Mouse (Mus musculus) thymus, adult 2 months (tissue): Measurements from ENCODE around the gene Ankdd1a. TPM values are rescaled to one million over a fixed set of nuclear protein-coding genes. Genes with fewer than 3 reads are reported as not detected.
A peak's percentile ranks its signal among the peaks of the same experiment; 100 is the strongest.

Experiments used
- DNase-seq: peaks from one replicate; pipeline ENCODE4 v3.0.0; 2021
- H3K27ac ChIP-seq: fragments of 200-500 bp; 2 replicates; pipeline ENCODE4 v1.5.1; 2012; ENCODE audit warnings: low read length, control low read depth; ENCODE audit not compliant: control insufficient read depth, insufficient read depth
- H3K27me3 ChIP-seq: fragments of 200-500 bp; 2 replicates; pipeline ENCODE4 v1.6.1; 2012; ENCODE audit warnings: mild to moderate bottlenecking, low read length, moderate library complexity, mixed read lengths; ENCODE audit not compliant: control insufficient read depth, insufficient read depth
- H3K36me3 ChIP-seq: fragments of 200-500 bp; 2 replicates; pipeline ENCODE4 v1.6.1; 2012; ENCODE audit warnings: mild to moderate bottlenecking, low read length, moderate library complexity; ENCODE audit not compliant: control insufficient read depth, insufficient read depth
- H3K4me1 ChIP-seq: fragments of 200-500 bp; replicated peaks from 2 replicates; pipeline ENCODE4 v1.6.1; 2012; ENCODE audit warnings: low read length; ENCODE audit not compliant: control insufficient read depth, insufficient read depth
- H3K4me3 ChIP-seq: fragments of 200-500 bp; 2 replicates; pipeline ENCODE4 v1.5.1; 2012; ENCODE audit warnings: mild to moderate bottlenecking, low read length, control low read depth, moderate library complexity; ENCODE audit not compliant: control insufficient read depth, insufficient read depth
- CTCF ChIP-seq: fragments of 200-500 bp; IDR thresholded peaks from 2 replicates; pipeline ENCODE4 v1.5.1; 2012; ENCODE audit warnings: mild to moderate bottlenecking, control low read depth, low read length, moderate library complexity, borderline replicate concordance; ENCODE audit not compliant: control insufficient read depth, poor library complexity, insufficient read depth; ENCODE audit errors: extremely low read depth
- POLR2A ChIP-seq: fragments of 200-500 bp; IDR thresholded peaks from 2 replicates; pipeline ENCODE4 v1.6.1; 2012; ENCODE audit warnings: mild to moderate bottlenecking, low read length, control low read depth, moderate library complexity; ENCODE audit not compliant: control insufficient read depth, poor library complexity, insufficient read depth; ENCODE audit errors: extremely low read depth
- WGBS: fragments of 180-500 bp; shearing (Covaris S2); methylation state at CpG from one replicate; pipeline ENCODE4 v1.1.7; 2018; 5-methylcytosine and 5-hydroxymethylcytosine counted together
- polyA plus RNA-seq: library from polyadenylated mRNA; depleted of rRNA; stranded (reverse); fragments of >200 nt; gene quantifications from 2 replicates; pipeline ENCODE4 v1.2.3, GENCODE M21; 2012

Gene Ankdd1a
- polyA plus RNA-seq, 1 experiment, result 0.15 TPM

- peaks cover 37% of the 10 kb centered on the region for H3K4me1 ChIP-seq
- H3K27ac ChIP-seq, result peak overlapping the region; percentile 53
- no peak overlapping the region for H3K4me3 ChIP-seq
- TF ChIP-seq CTCF (no peak), POLR2A (no peak)
- H3K36me3 ChIP-seq, result peaks cover 17% of the 10 kb centered on the region
- H3K27me3 ChIP-seq, result no peaks in the 10 kb centered on the region
- 12% methylated on average over 5 of the region's 5 CpGs for WGBS
- peak; percentile 43 for DNase-seq
Measured at GRCm38 (mm10) chr9:65552141-65552540, 32.1 kb upstream of the Ankdd1a start.

- 1% methylated on average over 5 of the region's 5 CpGs for WGBS
- peaks cover 6% of the 10 kb centered on the region for H3K36me3 ChIP-seq
- TF ChIP-seq CTCF (0 out of 2 replicates have a peak, but pooled peaks have one; percentile 28), POLR2A (no peak; the same call in 1 of the 2 replicates)
- H3K27ac ChIP-seq, result peak overlapping the region; percentile 57
- DNase-seq, result peak; percentile 82
- no peaks in the 10 kb centered on the region for H3K27me3 ChIP-seq
- H3K4me1 ChIP-seq, result peaks cover 42% of the 10 kb centered on the region
- no peak overlapping the region for H3K4me3 ChIP-seq
Measured at GRCm38 (mm10) chr9:65551035-65551434, 31.0 kb upstream of the Ankdd1a start.

GRCm38 (mm10) chr9:65550079-65550831 lies 30.3 kb upstream of the Ankdd1a start:
- no peak for DNase-seq
- Histone ChIP-seq H3K4me1 (peaks cover 48% of the 10 kb centered on the region), H3K27me3 (no peaks in the 10 kb centered on the region), H3K27ac (peak overlapping the region; percentile 57), H3K36me3 (no peaks in the 10 kb centered on the region), H3K4me3 (no peak overlapping the region)
- WGBS, result 15% methylated on average over 7 of the region's 7 CpGs
- TF ChIP-seq POLR2A (no peak), CTCF (no peak)

- Histone ChIP-seq H3K4me1 (peaks cover 48% of the 10 kb centered on the region), H3K36me3 (no peaks in the 10 kb centered on the region)
- WGBS, result 11% methylated on average over 5 of the region's 5 CpGs
Measured at GRCm38 (mm10) chr9:65549643-65550042, 29.6 kb upstream of the Ankdd1a start.

GRCm38 (mm10) chr9:65549139-65549538 lies 29.1 kb upstream of the Ankdd1a start:
- DNase-seq, result no peak
- TF ChIP-seq CTCF, result no peak
- TF ChIP-seq POLR2A, result no peak
- 89% methylated on average over 3 of the region's 3 CpGs for WGBS
- peaks cover 48% of the 10 kb centered on the region for H3K4me1 ChIP-seq
- no peak overlapping the region for H3K4me3 ChIP-seq
- no peaks in the 10 kb centered on the region for H3K27me3 ChIP-seq
- no peaks in the 10 kb centered on the region for H3K36me3 ChIP-seq
- no peak overlapping the region for H3K27ac ChIP-seq

More at GRCm38 (mm10) chr9:65549643-65550042, 29.6 kb upstream of the Ankdd1a start:
- DNase-seq, result no peak
- TF ChIP-seq POLR2A (no peak), CTCF (no peak)
- Histone ChIP-seq H3K4me3 (no peak overlapping the region), H3K27me3 (no peaks in the 10 kb centered on the region), H3K27ac (no peak overlapping the region)

GRCm38 (mm10) chr9:65548311-65548710 lies 28.3 kb upstream of the Ankdd1a start:
- Histone ChIP-seq H3K4me1 (peaks cover 48% of the 10 kb centered on the region), H3K27ac (no peak overlapping the region), H3K36me3 (no peaks in the 10 kb centered on the region), H3K27me3 (no peaks in the 10 kb centered on the region), H3K4me3 (no peak overlapping the region)
- DNase-seq, result no peak
- TF ChIP-seq POLR2A, result no peak
- TF ChIP-seq CTCF, result no peak
- 87% methylated on average over 8 of the region's 8 CpGs for WGBS
